ENCODE assay signal across 12 mouse cellular contexts in the genomic region with DNA sequence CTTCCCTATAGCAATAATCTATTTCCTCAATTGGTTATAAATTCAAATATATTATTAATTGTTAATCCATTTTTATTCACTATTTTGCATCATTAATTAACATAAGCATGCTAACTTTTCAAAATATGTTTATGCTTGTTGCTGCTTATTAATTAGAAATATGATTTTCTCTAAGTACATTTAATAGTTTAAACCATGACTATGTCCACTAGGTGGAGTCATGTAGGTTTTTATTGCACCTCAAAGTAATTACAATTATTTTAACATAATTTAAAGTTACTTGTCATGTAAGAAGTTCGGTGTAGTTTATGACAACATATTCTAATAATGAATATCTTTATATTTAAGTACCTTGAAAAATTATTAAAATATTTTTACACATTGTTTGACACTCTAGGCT.
"Had no signal": no experiment of that assay in that cellular context is flagged by ENCODE, and none has a peak within 500 bp of the region (broad histone marks: within the 10 kb centered on the region; RNA-seq: fewer than 3 reads in every experiment).

No protein-coding gene starts in this region.

- H3K4me3 ChIP-seq: limb, embryonic 15.5 days; liver, embryonic 12.5 days; midbrain, embryonic 13.5 days; neural tube, embryonic 13.5 days had no signal

- H3K4me1 ChIP-seq: limb, embryonic 15.5 days; liver, embryonic 12.5 days; midbrain, embryonic 13.5 days; neural tube, embryonic 13.5 days had no signal

- H3K4me2 ChIP-seq: limb, embryonic 15.5 days; liver, embryonic 12.5 days; midbrain, embryonic 13.5 days; neural tube, embryonic 13.5 days had no signal

- ATAC-seq: liver, embryonic 12.5 days; midbrain, embryonic 13.5 days had no signal

- H3K27ac ChIP-seq: kidney, postnatal 0 days; limb, embryonic 15.5 days; liver, embryonic 12.5 days; midbrain, embryonic 13.5 days; neural tube, embryonic 13.5 days had no signal

- H3K36me3 ChIP-seq: limb, embryonic 15.5 days; liver, embryonic 12.5 days; midbrain, embryonic 13.5 days; neural tube, embryonic 13.5 days had no signal

- DNase-seq: kidney, adult 11 months; kidney, adult 9 months; kidney, postnatal 36 days; retina, postnatal 1 day; right cerebral cortex, postnatal 4 days; spleen, adult 18-20 months; thymus, postnatal 36 days had no signal

- H3K9me3 ChIP-seq: limb, embryonic 15.5 days; liver, embryonic 12.5 days; midbrain, embryonic 13.5 days; neural tube, embryonic 13.5 days had no signal

- H3K9ac ChIP-seq: limb, embryonic 15.5 days; liver, embryonic 12.5 days; midbrain, embryonic 13.5 days; neural tube, embryonic 13.5 days had no signal

- H3K27me3 ChIP-seq: limb, embryonic 15.5 days; liver, embryonic 12.5 days; midbrain, embryonic 13.5 days; neural tube, embryonic 13.5 days had no signal
